Mouse (Mus musculus) thymus, adult 2 months (tissue): ENCODE data around the gene Gm10309.

Experiments used
- CTCF ChIP-seq: fragments of 200-500 bp; IDR thresholded peaks from 2 replicates; pipeline ENCODE4 v1.5.1; 2012; ENCODE audit warnings: mild to moderate bottlenecking, control low read depth, low read length, moderate library complexity, borderline replicate concordance; ENCODE audit not compliant: control insufficient read depth, poor library complexity, insufficient read depth; ENCODE audit errors: extremely low read depth
- POLR2A ChIP-seq: fragments of 200-500 bp; IDR thresholded peaks from 2 replicates; pipeline ENCODE4 v1.6.1; 2012; ENCODE audit warnings: mild to moderate bottlenecking, low read length, control low read depth, moderate library complexity; ENCODE audit not compliant: control insufficient read depth, poor library complexity, insufficient read depth; ENCODE audit errors: extremely low read depth

DNA sequence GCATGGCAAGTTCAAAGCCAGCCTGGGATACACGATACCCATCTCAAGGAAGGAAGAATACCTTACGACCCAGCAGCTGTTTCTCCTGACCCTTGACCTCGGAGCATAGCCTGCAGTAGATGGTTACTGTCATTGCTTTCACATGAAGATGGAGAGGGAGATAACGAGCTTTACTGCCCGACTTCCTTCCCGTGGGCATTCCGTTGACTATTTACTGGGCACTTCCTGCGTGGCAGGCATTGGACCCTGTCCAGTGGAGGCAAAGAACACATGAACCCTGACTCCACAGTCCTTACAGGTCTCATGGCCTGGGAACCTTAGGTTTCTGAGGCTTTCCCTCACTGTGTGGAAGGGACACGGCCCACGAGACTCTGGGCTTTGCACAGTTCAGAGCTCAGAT lies 25.6 kb downstream of the Gm10309 start:
- TF ChIP-seq CTCF (no peak), POLR2A (no peak)
